Mouse (Mus musculus): ENCODE data around the gene Acap2.

Gene Acap2

GRCm38 (mm10) chr16:31200790-31201567 is at the start of gene Acap2:
TSS of gene Acap2 (minus strand) at chr16:31201245.
- DNase-seq, result peak; percentile 98

GRCm38 (mm10) chr16:31249401-31249800 is 48.4 kb upstream of the Acap2 start:
- DNase-seq, result no peak

- no peak for DNase-seq
These were observed 47.7 kb upstream of the Acap2 start for GRCm38 (mm10) chr16:31248717-31249116.

- DNase-seq, result no peak
These were observed 46.4 kb upstream of the Acap2 start for GRCm38 (mm10) chr16:31247442-31247841.

GRCm38 (mm10) chr16:31244053-31244452 is 43.0 kb upstream of the Acap2 start:
- no peak for DNase-seq

GRCm38 (mm10) chr16:31241433-31241832 is 40.4 kb upstream of the Acap2 start:
- DNase-seq, result no peak

GRCm38 (mm10) chr16:31240569-31240968 is 39.5 kb upstream of the Acap2 start:
- no peak for DNase-seq

GRCm38 (mm10) chr16:31238281-31238680 is 37.2 kb upstream of the Acap2 start:
- no peak for DNase-seq

- DNase-seq, result no peak
These were observed 34.6 kb upstream of the Acap2 start for GRCm38 (mm10) chr16:31235457-31236310.

GRCm38 (mm10) chr16:31234808-31235456 is 33.9 kb upstream of the Acap2 start:
- no peak for DNase-seq

GRCm38 (mm10) chr16:31234356-31234755 is 33.3 kb upstream of the Acap2 start:
- DNase-seq, result no peak

- no peak for DNase-seq
These were observed 32.7 kb upstream of the Acap2 start for GRCm38 (mm10) chr16:31233541-31234339.

GRCm38 (mm10) chr16:31233167-31233498 is 32.1 kb upstream of the Acap2 start:
- no peak for DNase-seq

- DNase-seq, result no peak
These were observed 31.6 kb upstream of the Acap2 start for GRCm38 (mm10) chr16:31232491-31233166.

- DNase-seq, result no peak
These were observed 30.5 kb upstream of the Acap2 start for GRCm38 (mm10) chr16:31231591-31231990.

GRCm38 (mm10) chr16:31227746-31228145 is 26.7 kb upstream of the Acap2 start:
- no peak for DNase-seq

GRCm38 (mm10) chr16:31215271-31215670 is 14.2 kb upstream of the Acap2 start:
- DNase-seq, result no peak

- DNase-seq, result no peak
These were observed 12.4 kb upstream of the Acap2 start for GRCm38 (mm10) chr16:31213463-31213862.

GRCm38 (mm10) chr16:31211503-31211902 is 10.5 kb upstream of the Acap2 start:
- DNase-seq, result no peak

GRCm38 (mm10) chr16:31210453-31210852 is 9.4 kb upstream of the Acap2 start:
- DNase-seq, result no peak

GRCm38 (mm10) chr16:31209911-31210310 is 8.9 kb upstream of the Acap2 start:
- no peak for DNase-seq

GRCm38 (mm10) chr16:31205726-31206125 is 4.7 kb upstream of the Acap2 start:
- DNase-seq, result no peak
